In the genomic region with DNA sequence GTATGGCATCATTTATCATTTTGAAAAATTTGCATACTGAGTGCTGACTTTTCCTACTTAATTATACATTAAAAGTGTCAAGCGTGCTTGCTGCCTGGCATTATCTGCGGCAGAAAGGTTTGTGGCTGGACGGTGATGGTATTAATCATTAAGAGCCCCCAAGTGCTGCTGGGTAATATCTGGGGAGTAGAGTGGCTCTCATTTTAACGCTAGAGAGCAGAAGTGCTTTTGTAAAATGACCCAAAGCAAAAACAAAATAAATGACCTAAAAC, we compare ENCODE assay signal across 24 mouse cellular contexts.
DNase-seq lines count a peak whose midpoint lies in the region; ATAC-seq lines count a peak whose summit lies in the region.
"Had no signal": no experiment of that assay in that cellular context is flagged by ENCODE, and none has a peak within 500 bp of the region (broad histone marks: within the 10 kb centered on the region; RNA-seq: fewer than 3 reads in every experiment).

No protein-coding gene starts in this region.

- ATAC-seq in midbrain, embryonic 11.5 days (ENCODE audit: low FRiP score): peak; percentile 5; the same call in 1 of the 2 replicates
- peak; percentile 84 for ATAC-seq in hindbrain, embryonic 14.5 days (ENCODE audit: low FRiP score)
- ATAC-seq in midbrain, embryonic 14.5 days (ENCODE audit: low FRiP score, low TSS enrichment): peak; percentile 78
- peak; percentile 3; the same call in 1 of the 2 replicates for ATAC-seq in neural tube, embryonic 15.5 days (ENCODE audit: low FRiP score)
- ATAC-seq: intestine, embryonic 16.5 days; liver, embryonic 12.5 days had no signal

- no peaks in the 10 kb centered on the region for H3K36me3 ChIP-seq in midbrain, embryonic 11.5 days (ENCODE audit: control insufficient read depth, insufficient read depth, low read length)
- no peaks in the 10 kb centered on the region for H3K36me3 ChIP-seq in midbrain, embryonic 10.5 days
- no peaks in the 10 kb centered on the region for H3K36me3 ChIP-seq in hindbrain, embryonic 14.5 days (replicated peaks; ENCODE audit: control insufficient read depth, insufficient read depth)
- no peaks in the 10 kb centered on the region for H3K36me3 ChIP-seq in midbrain, embryonic 14.5 days (ENCODE audit: control insufficient read depth, insufficient read depth, low read length)
- no peaks in the 10 kb centered on the region for H3K36me3 ChIP-seq in neural tube, embryonic 15.5 days
- H3K36me3 ChIP-seq: embryonic facial prominence, embryonic 15.5 days; heart, embryonic 13.5 days; kidney, embryonic 15.5 days; limb, embryonic 12.5 days; liver, embryonic 12.5 days had no signal

- no peaks in the 10 kb centered on the region for H3K9me3 ChIP-seq in midbrain, embryonic 11.5 days (ENCODE audit: control insufficient read depth, low read length)
- no peaks in the 10 kb centered on the region for H3K9me3 ChIP-seq in midbrain, embryonic 10.5 days (replicated peaks)
- no peaks in the 10 kb centered on the region for H3K9me3 ChIP-seq in hindbrain, embryonic 14.5 days (ENCODE audit: control insufficient read depth, low read length)
- no peaks in the 10 kb centered on the region for H3K9me3 ChIP-seq in midbrain, embryonic 14.5 days (ENCODE audit: control insufficient read depth, low read length)
- H3K9me3 ChIP-seq in neural tube, embryonic 15.5 days (replicated peaks): no peaks in the 10 kb centered on the region
- H3K9me3 ChIP-seq: embryonic facial prominence, embryonic 15.5 days; heart, embryonic 13.5 days; kidney, embryonic 15.5 days; limb, embryonic 12.5 days; liver, embryonic 12.5 days had no signal

- no peaks in the 10 kb centered on the region for H3K27me3 ChIP-seq in midbrain, embryonic 11.5 days (ENCODE audit: control insufficient read depth, insufficient read depth, low read length)
- H3K27me3 ChIP-seq in midbrain, embryonic 10.5 days (ENCODE audit: low read depth, poor library complexity, severe bottlenecking): no peaks in the 10 kb centered on the region
- H3K27me3 ChIP-seq in hindbrain, embryonic 14.5 days (ENCODE audit: control insufficient read depth, insufficient read depth, low read length): no peaks in the 10 kb centered on the region
- H3K27me3 ChIP-seq in midbrain, embryonic 14.5 days (ENCODE audit: control insufficient read depth, insufficient read depth, low read length): no peaks in the 10 kb centered on the region
- no peaks in the 10 kb centered on the region for H3K27me3 ChIP-seq in neural tube, embryonic 15.5 days (replicated peaks)
- H3K27me3 ChIP-seq: embryonic facial prominence, embryonic 15.5 days; heart, embryonic 13.5 days; kidney, embryonic 15.5 days; limb, embryonic 12.5 days; liver, embryonic 12.5 days had no signal

- H3K27ac ChIP-seq in midbrain, embryonic 11.5 days (ENCODE audit: low read depth, low read length): no peak overlapping the region
- no peak overlapping the region for H3K27ac ChIP-seq in midbrain, embryonic 10.5 days (replicated peaks)
- H3K27ac ChIP-seq in hindbrain, embryonic 14.5 days: no peak overlapping the region; the same call in none of the 2 replicates
- H3K27ac ChIP-seq in midbrain, embryonic 14.5 days (replicated peaks; ENCODE audit: low read depth, low read length): no peak overlapping the region
- no peak overlapping the region for H3K27ac ChIP-seq in neural tube, embryonic 15.5 days (replicated peaks)
- H3K27ac ChIP-seq: embryonic facial prominence, embryonic 15.5 days; heart, embryonic 13.5 days; kidney, embryonic 15.5 days; left cerebral cortex, adult 2 months; limb, embryonic 12.5 days; liver, embryonic 12.5 days had no signal

- H3K9ac ChIP-seq in midbrain, embryonic 11.5 days (ENCODE audit: low read length): no peak overlapping the region
- no peak overlapping the region for H3K9ac ChIP-seq in hindbrain, embryonic 14.5 days
- no peak overlapping the region for H3K9ac ChIP-seq in midbrain, embryonic 14.5 days (replicated peaks; ENCODE audit: low read length)
- no peak overlapping the region for H3K9ac ChIP-seq in neural tube, embryonic 15.5 days (replicated peaks)
- H3K9ac ChIP-seq: embryonic facial prominence, embryonic 15.5 days; heart, embryonic 13.5 days; kidney, embryonic 15.5 days; limb, embryonic 12.5 days; liver, embryonic 12.5 days; lung, embryonic 14.5 days had no signal

- DNase-seq in midbrain, embryonic 11.5 days (ENCODE audit: low spot score, missing footprints): no peak
- DNase-seq in midbrain, embryonic 10.5 days (ENCODE audit: low spot score): no peak
- no peak for DNase-seq in hindbrain, embryonic 14.5 days (ENCODE audit: low spot score)
- peak; percentile 56 for DNase-seq in midbrain, embryonic 14.5 days
- no peak for DNase-seq in left cerebral cortex, adult 8-10 months (ENCODE audit: low spot score in 2 of 2)
- no peak for DNase-seq in gastrocnemius, adult 8-10 months (ENCODE audit: low spot score in 2 of 2)
- DNase-seq: cerebellum, adult 9-10 months; gastrocnemius, postnatal 10 days; heart, adult 18-20 months; heart, postnatal 36 days; kidney, postnatal 4 days; layer of hippocampus, adult 9-11 months; lung, embryonic 14.5 days; lung, postnatal 36 days; right cerebral cortex, postnatal 14 days; thymus, postnatal 36 days had no signal

- H3K4me3 ChIP-seq in midbrain, embryonic 11.5 days (ENCODE audit: low read depth, low read length): no peak overlapping the region
- no peak overlapping the region for H3K4me3 ChIP-seq in midbrain, embryonic 10.5 days
- no peak overlapping the region for H3K4me3 ChIP-seq in hindbrain, embryonic 14.5 days (replicated peaks; ENCODE audit: low read length)
- H3K4me3 ChIP-seq in midbrain, embryonic 14.5 days (replicated peaks; ENCODE audit: low read depth, low read length): no peak overlapping the region
- H3K4me3 ChIP-seq in neural tube, embryonic 15.5 days (replicated peaks): no peak overlapping the region
- H3K4me3 ChIP-seq: embryonic facial prominence, embryonic 15.5 days; heart, embryonic 13.5 days; kidney, embryonic 15.5 days; left cerebral cortex, adult 2 months; limb, embryonic 12.5 days; liver, embryonic 12.5 days had no signal

- no peak overlapping the region for H3K4me2 ChIP-seq in midbrain, embryonic 11.5 days
- no peak overlapping the region for H3K4me2 ChIP-seq in hindbrain, embryonic 14.5 days (replicated peaks)
- H3K4me2 ChIP-seq in midbrain, embryonic 14.5 days (ENCODE audit: low read length): no peak overlapping the region
- H3K4me2 ChIP-seq in neural tube, embryonic 15.5 days: no peak overlapping the region
- H3K4me2 ChIP-seq: embryonic facial prominence, embryonic 15.5 days; heart, embryonic 13.5 days; kidney, embryonic 15.5 days; limb, embryonic 12.5 days; liver, embryonic 12.5 days; lung, embryonic 14.5 days had no signal

- no peaks in the 10 kb centered on the region for H3K4me1 ChIP-seq in midbrain, embryonic 11.5 days (ENCODE audit: control insufficient read depth, insufficient read depth, low read length)
- H3K4me1 ChIP-seq in midbrain, embryonic 10.5 days: no peaks in the 10 kb centered on the region
- no peaks in the 10 kb centered on the region for H3K4me1 ChIP-seq in hindbrain, embryonic 14.5 days (replicated peaks; ENCODE audit: control insufficient read depth, insufficient read depth, low read length)
- no peaks in the 10 kb centered on the region for H3K4me1 ChIP-seq in midbrain, embryonic 14.5 days (ENCODE audit: control insufficient read depth, insufficient read depth, low read length)
- H3K4me1 ChIP-seq in neural tube, embryonic 15.5 days: peaks cover 6% of the 10 kb centered on the region; the same call in 1 of the 2 replicates
- H3K4me1 ChIP-seq: embryonic facial prominence, embryonic 15.5 days; heart, embryonic 13.5 days; kidney, embryonic 15.5 days; limb, embryonic 12.5 days; liver, embryonic 12.5 days had no signal

- WGBS in midbrain, embryonic 11.5 days: 65% methylated on average over 4 of the region's 4 CpGs
- WGBS in midbrain, embryonic 10.5 days: 73% methylated on average over 4 of the region's 4 CpGs
- 23% methylated on average over 4 of the region's 4 CpGs for WGBS in hindbrain, embryonic 14.5 days
- WGBS in midbrain, embryonic 14.5 days: 24% methylated on average over 4 of the region's 4 CpGs
- WGBS in neural tube, embryonic 15.5 days: 13% methylated on average over 4 of the region's 4 CpGs

Comparison
In these comparisons a context has a peak if more than half of its experiments do, and no peak if none do; other contexts are left out.
1. ATAC-seq: peak in every context shown above with its lines; median percentile 84 in hindbrain, embryonic 14.5 days; 78 in midbrain, embryonic 14.5 days; 5 in midbrain, embryonic 11.5 days; 3 in neural tube, embryonic 15.5 days.